Mouse (Mus musculus) skeletal muscle tissue, adult 2 months (tissue): ENCODE measurements at regions not wholly inside any gene's neighbourhood (a gene's known extent, or its start where the extent isn't known, plus 50 kb on each side); places are given as distances from the start of the nearest gene placed in this dataset.

Experiments
- DNase-seq: peaks from one replicate; pipeline ENCODE4 v3.0.0-alpha.2; 2012; ENCODE audit warnings: low read depth, low spot score

DNA sequence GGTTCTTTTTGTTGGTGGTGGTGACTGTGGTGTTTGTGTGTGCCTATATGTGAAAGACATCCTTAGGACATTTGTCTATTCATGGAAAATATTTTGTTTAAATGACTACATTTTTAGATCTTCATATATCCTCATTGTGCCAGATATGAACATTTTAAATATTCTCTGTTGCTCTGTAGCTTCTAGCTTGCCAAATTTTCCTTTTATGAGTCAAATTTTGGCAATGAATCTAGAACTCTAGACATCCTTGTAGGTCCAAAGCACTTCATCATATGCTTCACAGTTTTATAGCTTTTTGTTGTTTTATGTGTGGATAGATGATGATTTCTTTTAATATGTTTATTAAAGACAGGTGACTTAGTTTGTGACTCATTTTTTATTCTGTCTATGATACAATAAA lies 229.4 kb upstream of the Ano5 start:
- no peak for DNase-seq

- DNase-seq = peak; percentile 19
These were observed 210.6 kb upstream of the Ano5 start for GRCm38 (mm10) chr7:51300238-51300637.

DNA sequence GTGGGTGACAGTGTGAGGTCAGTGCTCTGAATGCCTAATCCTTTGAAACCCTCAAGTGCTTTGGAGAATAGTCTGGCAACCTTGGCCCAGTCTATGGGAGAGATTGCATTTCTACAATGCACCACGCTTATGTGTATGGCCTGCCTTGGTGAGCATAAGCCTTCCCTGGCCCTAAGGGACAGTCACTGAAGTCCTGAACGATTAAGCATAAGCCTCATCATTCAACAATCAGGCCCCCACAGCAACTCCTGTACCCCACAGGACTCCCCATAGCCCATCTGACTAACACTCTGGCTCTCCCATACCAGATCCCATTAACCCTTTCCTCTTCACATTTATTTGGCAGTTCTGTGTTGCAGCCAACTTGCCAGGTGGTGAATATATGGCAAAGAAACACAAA lies 203.1 kb upstream of the Ano5 start:
- no peak for DNase-seq

- DNase-seq = no peak
These were observed 200.6 kb upstream of the Ano5 start for GRCm38 (mm10) chr7:51310191-51310590.

- DNase-seq = no peak
These were observed 170.8 kb upstream of the Ano5 start for GRCm38 (mm10) chr7:51339841-51340540.

GRCm38 (mm10) chr7:51347521-51347920 lies 163.3 kb upstream of the Ano5 start:
- no peak for DNase-seq

GRCm38 (mm10) chr7:51360134-51360533 lies 150.7 kb upstream of the Ano5 start:
- DNase-seq = no peak

GRCm38 (mm10) chr7:51377584-51377983 lies 133.2 kb upstream of the Ano5 start:
- DNase-seq = no peak
